Mouse (Mus musculus): ENCODE data around the gene Plekho1. TPM values are rescaled to one million over a fixed set of nuclear protein-coding genes. Genes with fewer than 3 reads are reported as not detected.
A peak's percentile ranks its signal among the peaks of the same experiment; 100 is the strongest.

The Plekho1 gene
- polyA plus RNA-seq, 1 experiment, result 46.3 TPM

DNA sequence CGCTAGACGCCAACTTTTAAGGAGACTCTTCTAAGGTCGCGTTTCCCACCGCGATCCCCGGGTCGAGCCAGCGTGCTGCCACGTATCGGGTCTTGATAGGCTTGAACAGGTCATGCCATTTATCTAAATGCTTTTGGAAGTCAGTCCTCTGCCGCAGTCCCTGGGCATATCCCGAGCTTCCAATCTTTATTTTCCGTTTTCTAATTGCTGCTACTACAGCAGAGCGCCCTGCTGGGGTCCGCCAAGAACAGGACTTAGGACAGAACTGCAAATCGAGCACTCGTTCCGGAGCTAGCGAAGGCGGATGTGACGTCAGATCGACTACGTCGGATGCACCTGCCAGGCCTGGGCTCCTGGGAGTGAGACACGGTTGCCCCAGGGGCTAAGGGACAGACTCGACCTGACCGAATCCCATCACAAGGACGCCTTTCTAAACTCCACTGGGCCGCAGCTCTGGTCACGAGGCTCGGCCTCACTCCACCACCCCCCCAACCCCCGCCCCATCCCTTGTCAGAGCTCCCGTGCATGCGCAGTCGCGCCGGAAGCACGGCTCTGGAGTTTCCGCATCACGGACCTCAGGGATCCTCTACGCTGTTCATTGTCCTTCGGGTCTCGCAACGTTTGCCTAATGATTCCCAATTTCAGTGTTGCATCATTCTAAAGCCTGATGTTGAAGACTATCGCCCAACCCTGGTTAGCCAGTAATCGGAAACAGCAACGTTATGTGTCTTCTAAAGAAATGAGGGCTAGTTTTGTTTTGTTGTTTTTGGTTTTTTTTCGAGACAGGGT is 44.8 kb downstream of the Plekho1 start:
- DNase-seq (ENCODE audit: low read depth), result peak; percentile 63

DNA sequence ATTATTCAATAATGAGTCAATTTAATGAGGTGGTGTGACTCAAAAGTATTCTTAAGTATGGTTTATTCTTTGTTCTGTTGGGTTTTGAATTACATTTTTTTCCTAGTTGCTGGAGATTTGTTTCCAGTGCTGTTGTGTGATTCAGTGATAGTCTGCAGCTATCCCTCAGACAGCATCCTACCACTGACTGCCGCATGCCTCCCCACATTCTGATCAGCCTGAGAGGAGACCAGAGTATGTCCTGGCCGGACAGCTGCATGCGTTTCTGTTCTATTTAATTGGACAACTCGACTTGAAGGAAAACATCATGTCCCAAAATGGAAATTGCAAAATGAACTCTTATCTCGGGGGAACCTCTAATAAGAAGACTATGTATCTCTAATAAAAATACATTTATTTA is 47.5 kb downstream of the Plekho1 start:
- no peak for DNase-seq (ENCODE audit: low read depth)

GRCm38 (mm10) chr3:95945731-95946240 is 50.0 kb downstream of the Plekho1 start:
- DNase-seq (ENCODE audit: low read depth), result no peak

- no peak for DNase-seq (ENCODE audit: low read depth)
Measured at GRCm38 (mm10) chr3:95944742-95945141, 51.1 kb downstream of the Plekho1 start.

- no peak for DNase-seq (ENCODE audit: low read depth)
Measured at GRCm38 (mm10) chr3:95943226-95943625, 52.6 kb downstream of the Plekho1 start.

GRCm38 (mm10) chr3:95942749-95943148 is 53.1 kb downstream of the Plekho1 start:
- DNase-seq (ENCODE audit: low read depth), result no peak

DNA sequence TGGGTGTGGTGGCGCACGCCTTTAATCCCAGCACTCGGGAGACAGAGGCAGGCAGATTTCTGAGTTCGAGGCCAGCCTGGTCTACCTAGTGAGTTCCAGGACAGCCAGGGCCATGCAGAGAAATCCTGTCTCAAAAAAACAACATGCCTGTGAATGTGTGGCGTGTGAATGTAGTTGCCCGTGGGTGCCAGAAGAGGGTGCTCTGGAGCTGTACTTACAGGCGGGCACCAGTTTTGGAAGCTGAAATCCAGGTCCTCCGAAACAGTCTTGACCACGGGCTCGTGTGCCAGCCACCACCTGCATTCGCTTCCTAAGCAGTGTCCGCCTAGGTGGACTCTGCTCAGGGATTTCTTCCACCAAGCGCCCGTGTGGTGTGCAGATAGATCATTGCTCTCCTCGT is 57.0 kb downstream of the Plekho1 start:
- no peak for DNase-seq (ENCODE audit: low read depth)

Other genes with a start within 250 kb of the Plekho1 start
- 25.2 and 31.4 TPM in 2 replicates for gene Tars2, start 235.8 kb downstream of the Plekho1 start, polyA plus RNA-seq (2012; rRNA removed)
- 11.1 and 16.2 TPM in 2 replicates for gene Rprd2, start 177.1 kb downstream of the Plekho1 start, polyA plus RNA-seq (2012; rRNA removed)
- 9.9 and 11.6 TPM in 2 replicates for gene Prpf3, start 140.1 kb downstream of the Plekho1 start, polyA plus RNA-seq (2012; rRNA removed)
- 87.1 and 129 TPM in 2 replicates for gene Mrps21, start 124.5 kb downstream of the Plekho1 start, polyA plus RNA-seq (2012; rRNA removed)
- gene Ciart, start 113.8 kb downstream of the Plekho1 start, polyA plus RNA-seq (2012; rRNA removed), result 8.7 and 9.0 TPM in 2 replicates
- gene BC028528, start 104.0 kb downstream of the Plekho1 start, polyA plus RNA-seq (2012; rRNA removed), result 9.5 and 14.8 TPM in 2 replicates
- gene Aph1a, start 102.0 kb downstream of the Plekho1 start, polyA plus RNA-seq (2012; rRNA removed), result 125 and 127 TPM in 2 replicates
- 12.9 and 14.1 TPM in 2 replicates for gene Car14, start 91.3 kb downstream of the Plekho1 start, polyA plus RNA-seq (2012; rRNA removed)
- 13.1 and 28.1 TPM in 2 replicates for gene Anp32e, start 66.8 kb downstream of the Plekho1 start, polyA plus RNA-seq (2012; rRNA removed)
- 11.7 and 12.2 TPM in 2 replicates for gene Vps45, start 62.5 kb upstream of the Plekho1 start, polyA plus RNA-seq (2012; rRNA removed)
- 9.8 and 14.9 TPM in 2 replicates for gene Otud7b, start 108.5 kb upstream of the Plekho1 start, polyA plus RNA-seq (2012; rRNA removed)
- 14.2 and 14.8 TPM in 2 replicates for gene Mtmr11, start 166.0 kb upstream of the Plekho1 start, polyA plus RNA-seq (2012; rRNA removed)
- gene Sf3b4, start 176.3 kb upstream of the Plekho1 start, polyA plus RNA-seq (2012; rRNA removed), result 51.4 and 62.1 TPM in 2 replicates
- gene Sv2a, start 185.2 kb upstream of the Plekho1 start, polyA plus RNA-seq (2012; rRNA removed), result 2.8 and 3.9 TPM in 2 replicates
- gene Bola1, start 223.7 kb upstream of the Plekho1 start, polyA plus RNA-seq (2012; rRNA removed), result 67.1 and 87.5 TPM in 2 replicates
- 4.7 and 5.2 TPM in 2 replicates for gene Hist2h2ab, start 223.9 kb upstream of the Plekho1 start, polyA plus RNA-seq (2012; rRNA removed)
- gene Hist2h2ac, start 224.9 kb upstream of the Plekho1 start, polyA plus RNA-seq (2012; rRNA removed), result 7.2 and 8.6 TPM in 2 replicates
- 9.7 and 10.5 TPM in 2 replicates for gene Hist2h2be, start 225.1 kb upstream of the Plekho1 start, polyA plus RNA-seq (2012; rRNA removed)
- 31.4 and 45.8 TPM in 2 replicates for gene Hist2h3c2, start 243.1 kb upstream of the Plekho1 start, polyA plus RNA-seq (2012; rRNA removed)
- gene Hist2h2aa2, start 244.3 kb upstream of the Plekho1 start, polyA plus RNA-seq (2012; rRNA removed), result 420 and 426 TPM in 2 replicates
- 794 and 829 TPM in 2 replicates for gene Hist2h2aa1, start 249.5 kb upstream of the Plekho1 start, polyA plus RNA-seq (2012; rRNA removed)

Data from gonadal fat pad, adult 2 months (tissue).